Mouse (Mus musculus) hindlimb bud, embryonic 11.5 days (tissue): ENCODE measurements at regions not wholly inside any gene's neighbourhood (a gene's known extent, or its start where the extent isn't known, plus 50 kb on each side); places are given as distances from the start of the nearest gene placed in this dataset.

Source experiments
- DNase-seq: peaks from one replicate; pipeline ENCODE4 v3.0.0-alpha.2; 2012; ENCODE audit warnings: low read depth, low spot score; ENCODE audit errors: extremely low spot score

GRCm38 (mm10) chr4:28646154-28646553, 166.8 kb upstream of the Epha7 start:
- DNase-seq, result peak; percentile 6

- no peak for DNase-seq
These were observed 153.5 kb upstream of the Epha7 start for GRCm38 (mm10) chr4:28659478-28659877.

- DNase-seq, result no peak
These were observed 114.8 kb upstream of the Epha7 start for GRCm38 (mm10) chr4:28698171-28698570.

- DNase-seq, result no peak
These were observed 112.5 kb upstream of the Epha7 start for GRCm38 (mm10) chr4:28700481-28700880.

- peak; percentile 33 for DNase-seq
These were observed 109.6 kb upstream of the Epha7 start for GRCm38 (mm10) chr4:28703356-28703755.
